Mouse (Mus musculus) heart, embryonic 14.5 days (tissue): ENCODE results near the gene Ntm. TPM values are rescaled to one million over a fixed set of nuclear protein-coding genes. Genes with fewer than 3 reads are reported as not detected.

ENCODE experiments used
- ATAC-seq: fragments of 200-750 bp; cut with Nextera tagmentation; 2 replicates; pipeline ENCODE4 v1.8.0; 2017; ENCODE audit warnings: low read depth, moderate TSS enrichment; ENCODE audit not compliant: insufficient number of reproducible peaks, insufficient read depth, low FRiP score
- H3K27ac ChIP-seq, 2 experiments: fragments of 200-500 bp in 1 of 2; fragments of 300-500 bp in 1 of 2; sonication (generic) in 1 of 2; replicated peaks in 1 of 2; 2 replicates each; pipeline ENCODE4 v1.5.1; 2012 to 2014; ENCODE audit warnings: low read depth in 2 of 2, low read length in 2 of 2, control low read depth in 1 of 2, mild to moderate bottlenecking in 1 of 2, mixed read lengths in 1 of 2; ENCODE audit not compliant: control insufficient read depth in 1 of 2, insufficient read depth in 1 of 2
- H3K27me3 ChIP-seq: fragments of 300-500 bp; sonication (generic); 2 replicates; pipeline ENCODE4 v1.6.1; 2014; ENCODE audit warnings: mild to moderate bottlenecking, low read length, control low read depth; ENCODE audit not compliant: control insufficient read depth, insufficient read depth
- H3K36me3 ChIP-seq: fragments of 300-500 bp; sonication (generic); 2 replicates; pipeline ENCODE4 v1.6.1; 2014; ENCODE audit warnings: mild to moderate bottlenecking, control low read depth, low read length, mixed read lengths; ENCODE audit not compliant: control insufficient read depth, insufficient read depth
- H3K4me1 ChIP-seq, 2 experiments: fragments of 200-500 bp in 1 of 2; fragments of 300-500 bp in 1 of 2; sonication (generic) in 1 of 2; 2 replicates each; pipeline ENCODE4 v1.6.1; 2012 to 2014; ENCODE audit warnings: low read length in 2 of 2, control low read depth in 1 of 2, mixed read lengths in 1 of 2; ENCODE audit not compliant: control insufficient read depth in 2 of 2, insufficient read depth in 2 of 2
- H3K4me2 ChIP-seq: fragments of 300-500 bp; sonication (generic); 2 replicates; pipeline ENCODE4 v1.6.1; 2014; ENCODE audit warnings: mild to moderate bottlenecking, low read length
- H3K4me3 ChIP-seq, 2 experiments: fragments of 200-500 bp in 1 of 2; fragments of 300-500 bp in 1 of 2; sonication (generic) in 1 of 2; 2 replicates each; pipeline ENCODE4 v1.5.1; 2012 to 2014; ENCODE audit warnings: low read length in 2 of 2, mild to moderate bottlenecking in 2 of 2, control low read depth in 1 of 2, low read depth in 1 of 2, moderate library complexity in 1 of 2; ENCODE audit not compliant: control insufficient read depth in 1 of 2, insufficient read depth in 1 of 2
- H3K9ac ChIP-seq: fragments of 300-500 bp; sonication (generic); 2 replicates; pipeline ENCODE4 v1.6.1; 2014; ENCODE audit warnings: mild to moderate bottlenecking, low read length
- H3K9me3 ChIP-seq: fragments of 300-500 bp; sonication (generic); 2 replicates; pipeline ENCODE4 v1.6.1; 2016; ENCODE audit warnings: low read length, control low read depth; ENCODE audit not compliant: control insufficient read depth
- WGBS: fragments of 180-500 bp; shearing (Covaris S2); extraction: QIAGEN DNeasy Blood & Tissue Kit; methylation state at CpG from one replicate; pipeline ENCODE4 v1.1.7; 2014; 5-methylcytosine and 5-hydroxymethylcytosine counted together
- polyA plus RNA-seq: library from polyadenylated mRNA; unstranded; fragments of >200 nt; fragmentation: Nextera tagmentation; extraction: Ambion mirVana; gene quantifications from 2 replicates; pipeline ENCODE4 v1.2.1, GENCODE M21; 2014

Gene Ntm
- polyA plus RNA-seq, 1 experiment from 2014 or later = 44.4 TPM

GRCm38 (mm10) chr9:29087656-29088055 is 875.3 kb downstream of the Ntm start:
- no peak overlapping the region for H3K9ac ChIP-seq
- 71% methylated on average over 4 of the region's 4 CpGs for WGBS
- no peak for ATAC-seq
- no peaks in the 10 kb centered on the region for H3K36me3 ChIP-seq
- H3K4me3 ChIP-seq = no peak overlapping the region
- H3K4me2 ChIP-seq = no peak overlapping the region
- H3K9me3 ChIP-seq = no peaks in the 10 kb centered on the region
- H3K27me3 ChIP-seq = no peaks in the 10 kb centered on the region
- no peak overlapping the region for H3K27ac ChIP-seq
- peaks cover 4% of the 10 kb centered on the region in 2 experiments; a peak in 1 of 4 replicates for H3K4me1 ChIP-seq

GRCm38 (mm10) chr9:29087171-29087570 is 875.8 kb downstream of the Ntm start:
- H3K9me3 ChIP-seq = no peaks in the 10 kb centered on the region

GRCm38 (mm10) chr9:29075924-29076577 is 886.9 kb downstream of the Ntm start:
- Histone ChIP-seq H3K4me3 (no peak overlapping the region), H3K36me3 (no peaks in the 10 kb centered on the region), H3K27me3 (no peaks in the 10 kb centered on the region), H3K4me2 (no peak overlapping the region), H3K9me3 (no peaks in the 10 kb centered on the region), H3K27ac (no peak overlapping the region), H3K9ac (no peak overlapping the region), H3K4me1 (no peaks in the 10 kb centered on the region)
- no peak for ATAC-seq
- WGBS = 85% methylated on average over 5 of the region's 5 CpGs

More at GRCm38 (mm10) chr9:29087171-29087570, 875.8 kb downstream of the Ntm start:
- Histone ChIP-seq H3K36me3 (no peaks in the 10 kb centered on the region), H3K9ac (no peak overlapping the region), H3K4me1 (peaks cover under 1% of the 10 kb centered on the region in 2 experiments; a peak in 1 of 4 replicates), H3K27me3 (no peaks in the 10 kb centered on the region), H3K27ac (no peak overlapping the region), H3K4me3 (no peak overlapping the region), H3K4me2 (no peak overlapping the region)
- no peak for ATAC-seq

GRCm38 (mm10) chr9:29075243-29075642 is 887.7 kb downstream of the Ntm start:
- H3K4me3 ChIP-seq = no peak overlapping the region
- H3K27me3 ChIP-seq = no peaks in the 10 kb centered on the region
- WGBS = 89% methylated on average over 2 of the region's 2 CpGs
- H3K9me3 ChIP-seq = no peaks in the 10 kb centered on the region
- H3K4me2 ChIP-seq = no peak overlapping the region
- ATAC-seq = no peak
- H3K27ac ChIP-seq = no peak overlapping the region
- H3K9ac ChIP-seq = no peak overlapping the region
- no peaks in the 10 kb centered on the region for H3K36me3 ChIP-seq
- H3K4me1 ChIP-seq = no peaks in the 10 kb centered on the region

GRCm38 (mm10) chr9:29074494-29074893 is 888.4 kb downstream of the Ntm start:
- Histone ChIP-seq H3K9me3 (no peaks in the 10 kb centered on the region), H3K27me3 (no peaks in the 10 kb centered on the region), H3K9ac (no peak overlapping the region), H3K4me3 (no peak overlapping the region), H3K4me2 (no peak overlapping the region), H3K36me3 (no peaks in the 10 kb centered on the region), H3K27ac (no peak overlapping the region), H3K4me1 (peaks cover 0 to 7% of the 10 kb centered on the region in 2 experiments; a peak in 1 of 4 replicates)
- ATAC-seq = no peak
- 65% methylated on average over 2 of the region's 2 CpGs for WGBS

- Histone ChIP-seq H3K4me2 (no peak overlapping the region), H3K4me3 (no peak overlapping the region), H3K9me3 (no peaks in the 10 kb centered on the region), H3K27me3 (no peaks in the 10 kb centered on the region), H3K36me3 (no peaks in the 10 kb centered on the region), H3K9ac (no peak overlapping the region), H3K27ac (no peak overlapping the region), H3K4me1 (peaks cover 0 to 7% of the 10 kb centered on the region in 2 experiments; a peak in 1 of 4 replicates)
- WGBS = 92% methylated on average over 1 of the region's 1 CpGs
- no peak for ATAC-seq
These were observed 890.9 kb downstream of the Ntm start for GRCm38 (mm10) chr9:29071997-29072396.

- Histone ChIP-seq H3K27me3 (no peaks in the 10 kb centered on the region), H3K27ac (no peak overlapping the region), H3K4me3 (no peak overlapping the region), H3K4me1 (peaks cover 0 to 7% of the 10 kb centered on the region in 2 experiments; a peak in 1 of 4 replicates), H3K9me3 (no peaks in the 10 kb centered on the region), H3K4me2 (no peak overlapping the region), H3K36me3 (no peaks in the 10 kb centered on the region), H3K9ac (no peak overlapping the region)
- ATAC-seq = no peak
- 86% methylated on average over 5 of the region's 5 CpGs for WGBS
These were observed 895.4 kb downstream of the Ntm start for GRCm38 (mm10) chr9:29067572-29067971.

- no peaks in the 10 kb centered on the region for H3K9me3 ChIP-seq
- no peaks in the 10 kb centered on the region for H3K27me3 ChIP-seq
- ATAC-seq = no peak
- H3K4me3 ChIP-seq = no peak overlapping the region
- no peaks in the 10 kb centered on the region for H3K4me1 ChIP-seq
- no peaks in the 10 kb centered on the region for H3K36me3 ChIP-seq
- no peak overlapping the region for H3K9ac ChIP-seq
- WGBS = 67% methylated on average over 6 of the region's 6 CpGs
- no peak overlapping the region for H3K27ac ChIP-seq
- no peak overlapping the region for H3K4me2 ChIP-seq
These were observed 902.6 kb downstream of the Ntm start for GRCm38 (mm10) chr9:29060293-29060692.
